Mouse (Mus musculus) midbrain, embryonic 16.5 days (tissue): Measurements from ENCODE around the gene Cinp. TPM values are rescaled to one million over a fixed set of nuclear protein-coding genes. Genes with fewer than 3 reads are reported as not detected.

Experiments
- ATAC-seq: fragments of 200-750 bp; cut with Nextera tagmentation; 2 replicates; pipeline ENCODE4 v1.8.0; 2017; ENCODE audit warnings: moderate TSS enrichment
- H3K27ac ChIP-seq: fragments of 300-500 bp; sonication (generic); 2 replicates; pipeline ENCODE4 v1.5.1; 2014; ENCODE audit warnings: mild to moderate bottlenecking, low read length, mixed read lengths
- H3K27me3 ChIP-seq: fragments of 300-500 bp; sonication (generic); 2 replicates; pipeline ENCODE4 v1.6.1; 2014; ENCODE audit warnings: low read depth, low read length, mixed read lengths; ENCODE audit not compliant: control insufficient read depth, insufficient read depth
- H3K36me3 ChIP-seq: fragments of 300-500 bp; sonication (generic); 2 replicates; pipeline ENCODE4 v1.6.1; 2014; ENCODE audit warnings: mild to moderate bottlenecking, low read length, moderate library complexity, mixed read lengths; ENCODE audit not compliant: control insufficient read depth, insufficient read depth
- H3K4me1 ChIP-seq: fragments of 300-500 bp; sonication (generic); 2 replicates; pipeline ENCODE4 v1.6.1; 2014; ENCODE audit warnings: mild to moderate bottlenecking, low read length, mixed read lengths; ENCODE audit not compliant: control insufficient read depth, insufficient read depth
- H3K4me2 ChIP-seq: fragments of 300-500 bp; sonication (generic); 2 replicates; pipeline ENCODE4 v1.6.1; 2014; ENCODE audit warnings: mild to moderate bottlenecking, low read length, mixed read lengths
- H3K4me3 ChIP-seq: fragments of 300-500 bp; sonication (generic); 2 replicates; pipeline ENCODE4 v1.5.1; 2014; ENCODE audit warnings: low read depth, mild to moderate bottlenecking, low read length, moderate library complexity, mixed read lengths
- H3K9ac ChIP-seq: fragments of 300-500 bp; sonication (generic); 2 replicates; pipeline ENCODE4 v1.6.1; 2014; ENCODE audit warnings: low read depth, low read length, mixed read lengths
- H3K9me3 ChIP-seq: fragments of 300-500 bp; sonication (generic); replicated peaks from 2 replicates; pipeline ENCODE4 v1.6.1; 2014; ENCODE audit warnings: mild to moderate bottlenecking, low read length, mixed read lengths; ENCODE audit not compliant: control insufficient read depth, poor library complexity, severe bottlenecking
- WGBS: fragments of 180-500 bp; shearing (Covaris S2); extraction: QIAGEN DNeasy Blood & Tissue Kit; methylation state at CpG from one replicate; pipeline ENCODE4 v1.1.7; 2014; 5-methylcytosine and 5-hydroxymethylcytosine counted together
- polyA plus RNA-seq: library from polyadenylated mRNA; unstranded; fragments of >200 nt; fragmentation: Nextera tagmentation; extraction: Ambion mirVana; gene quantifications from 2 replicates; pipeline ENCODE4 v1.2.1, GENCODE M21; 2015

Gene Cinp
- polyA plus RNA-seq = 84.2 and 90.0 TPM in 2 replicates

DNA sequence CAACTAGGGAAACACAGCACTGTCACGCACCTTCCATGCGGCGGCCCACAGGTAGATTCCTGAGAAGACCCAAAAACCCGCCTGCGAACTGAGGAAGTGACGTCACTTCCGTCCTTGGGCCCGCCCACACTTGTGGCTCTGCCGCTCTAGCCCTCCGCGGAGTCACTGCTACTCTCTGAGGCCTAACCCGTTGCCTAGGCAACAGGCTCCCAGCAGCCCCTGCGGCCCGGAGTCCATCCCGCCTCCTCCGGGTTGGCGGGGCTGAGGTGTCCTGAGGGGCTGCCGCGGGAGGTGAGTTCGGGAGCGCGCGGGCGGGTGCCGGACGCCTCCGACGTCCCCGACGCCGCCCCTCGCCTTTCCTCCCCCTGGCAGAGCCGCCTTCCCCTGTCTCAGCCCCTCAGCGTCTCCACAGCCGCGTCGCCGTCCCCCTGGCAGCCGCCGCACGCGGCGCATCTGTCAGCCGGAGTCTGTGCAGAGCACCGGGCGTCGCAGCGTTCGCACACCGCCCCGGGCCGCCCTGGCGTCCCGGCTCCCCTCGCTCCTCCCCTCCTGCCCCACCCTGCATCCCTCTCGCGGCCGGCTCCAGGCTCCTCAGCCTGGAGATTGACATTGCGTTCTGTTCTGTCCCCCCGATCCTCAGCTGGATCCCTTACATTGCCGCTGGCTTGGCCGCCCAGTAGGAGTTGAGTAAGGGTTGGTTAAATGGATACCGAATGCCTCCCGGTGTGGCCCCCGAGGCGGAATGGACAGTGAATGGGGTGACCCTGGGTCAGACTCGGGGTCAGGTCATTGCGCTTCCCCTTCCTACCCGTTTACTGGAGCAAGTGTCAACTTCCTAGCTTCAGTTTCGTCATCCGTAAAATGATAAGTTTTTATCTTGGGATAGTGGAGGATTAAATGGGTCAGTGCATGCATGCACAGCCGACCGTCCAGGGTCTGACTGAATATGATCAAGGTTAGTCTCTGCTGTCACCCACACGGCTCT, at the start of gene Cinp, which contains the start of gene Tecpr2:
Gene Cinp, minus strand, starts transcription at position 110 of the 985 bp plus-strand sequence.
Gene Tecpr2, plus strand, starts transcription at position 229 of the 985 bp plus-strand sequence.
- H3K27ac ChIP-seq = peak within 1 kb of the TSS; percentile 91
- peak within 1 kb of the TSS; percentile 90 for H3K9ac ChIP-seq
- no peaks in the 10 kb centered on the region for H3K36me3 ChIP-seq
- H3K27me3 ChIP-seq = no peaks in the 10 kb centered on the region
- H3K4me2 ChIP-seq = peak within 1 kb of the TSS; percentile 92
- H3K4me3 ChIP-seq = peak within 1 kb of the TSS; percentile 69
- H3K9me3 ChIP-seq = no peaks in the 10 kb centered on the region
- H3K4me1 ChIP-seq = peaks cover 22% of the 10 kb centered on the region
- under 1% methylated on average over 63 of the region's 74 CpGs for whole genome bisulfite sequencing
- peak; percentile 99 for ATAC-seq

DNA sequence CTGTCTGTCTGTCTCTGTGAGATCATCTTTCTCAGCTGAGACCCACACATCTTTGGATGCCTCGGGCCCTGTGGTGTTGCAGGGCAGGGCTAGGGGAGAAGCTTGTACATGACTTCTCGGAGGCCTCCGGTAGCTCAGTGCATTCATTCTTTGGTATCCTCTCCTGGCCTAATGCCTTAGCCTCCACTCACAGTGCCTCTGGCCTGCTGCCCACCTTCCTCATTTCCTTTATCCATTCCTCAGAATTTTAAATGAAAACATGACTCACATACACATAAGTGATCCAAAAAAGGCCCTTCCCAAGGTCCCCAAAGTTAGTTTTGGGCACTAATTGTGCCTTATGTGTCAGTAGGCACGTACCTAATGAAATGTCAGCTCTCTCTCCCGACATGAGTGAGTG, 48.6 kb upstream of the Cinp start:
- Histone ChIP-seq H3K9ac (no peak overlapping the region), H3K27ac (no peak overlapping the region), H3K36me3 (peaks cover 11% of the 10 kb centered on the region), H3K4me2 (no peak overlapping the region), H3K9me3 (no peaks in the 10 kb centered on the region), H3K27me3 (no peaks in the 10 kb centered on the region), H3K4me1 (no peaks in the 10 kb centered on the region; the same call in 1 of the 2 replicates), H3K4me3 (no peak overlapping the region)
- WGBS = 86% methylated on average over 5 of the region's 5 CpGs
- ATAC-seq = no peak

DNA sequence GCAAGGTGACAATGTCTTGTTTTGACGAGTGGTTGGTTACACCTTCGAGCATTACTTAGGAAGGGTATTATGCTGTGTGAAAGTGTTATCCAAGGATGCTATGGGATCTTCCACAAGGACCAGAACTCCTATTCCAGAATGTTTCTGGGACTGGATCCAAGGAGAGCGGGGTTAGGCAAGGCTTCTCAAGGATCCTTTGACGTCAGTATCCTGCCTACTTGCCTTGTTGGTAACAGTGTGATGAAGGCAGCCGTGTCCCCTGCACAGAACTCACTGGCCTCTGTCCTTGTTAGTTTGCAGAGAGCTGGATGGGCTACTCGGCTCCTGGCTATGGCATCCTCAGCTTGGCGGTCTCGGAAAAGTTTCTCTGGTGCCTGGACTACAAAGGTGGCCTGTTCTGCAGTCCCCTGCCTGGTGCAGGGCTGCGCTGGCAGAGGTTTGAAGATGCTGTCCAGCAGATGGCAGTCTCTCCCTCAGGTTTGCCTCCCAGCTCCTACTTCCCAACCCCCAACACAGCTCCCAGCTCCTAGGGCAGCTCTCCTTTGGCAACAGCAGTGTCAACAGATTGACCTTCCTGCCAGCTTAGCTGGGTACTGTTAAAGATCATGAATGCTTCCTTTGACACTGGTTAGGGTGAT, 47.2 kb upstream of the Cinp start:
- 61% methylated on average over 9 of the region's 9 CpGs for WGBS
- H3K4me3 ChIP-seq = no peak overlapping the region
- ATAC-seq = peak; percentile 82; the same call in 1 of the 2 replicates
- no peaks in the 10 kb centered on the region; the same call in 1 of the 2 replicates for H3K4me1 ChIP-seq
- no peak overlapping the region for H3K9ac ChIP-seq
- no peaks in the 10 kb centered on the region for H3K27me3 ChIP-seq
- peaks cover 7% of the 10 kb centered on the region; the same call in 1 of the 2 replicates for H3K36me3 ChIP-seq
- no peaks in the 10 kb centered on the region for H3K9me3 ChIP-seq
- no peak overlapping the region for H3K4me2 ChIP-seq
- no peak overlapping the region for H3K27ac ChIP-seq

- Histone ChIP-seq H3K4me1 (no peaks in the 10 kb centered on the region; the same call in 1 of the 2 replicates), H3K4me2 (no peak overlapping the region), H3K9ac (no peak overlapping the region), H3K4me3 (no peak overlapping the region), H3K27ac (no peak overlapping the region), H3K9me3 (no peaks in the 10 kb centered on the region), H3K27me3 (no peaks in the 10 kb centered on the region), H3K36me3 (no peaks in the 10 kb centered on the region; the same call in 1 of the 2 replicates)
- no peak for ATAC-seq
- 83% methylated on average over 5 of the region's 5 CpGs for WGBS
Measured at GRCm38 (mm10) chr12:110932820-110933219, 43.9 kb upstream of the Cinp start.

- ATAC-seq = no peak
Measured at GRCm38 (mm10) chr12:110921572-110921971, 32.6 kb upstream of the Cinp start.

GRCm38 (mm10) chr12:110920254-110920653, 31.3 kb upstream of the Cinp start:
- no peaks in the 10 kb centered on the region for H3K27me3 ChIP-seq
- H3K4me3 ChIP-seq = no peak overlapping the region
- no peaks in the 10 kb centered on the region for H3K4me1 ChIP-seq
- no peak overlapping the region for H3K9ac ChIP-seq
- no peak overlapping the region for H3K27ac ChIP-seq
- no peak overlapping the region for H3K4me2 ChIP-seq
- 88% methylated on average over 4 of the region's 4 CpGs for WGBS
- ATAC-seq = no peak
- H3K36me3 ChIP-seq = peaks cover 14% of the 10 kb centered on the region; the same call in 1 of the 2 replicates
- H3K9me3 ChIP-seq = no peaks in the 10 kb centered on the region

More at GRCm38 (mm10) chr12:110921572-110921971, 32.6 kb upstream of the Cinp start:
- H3K27ac ChIP-seq = no peak overlapping the region
- no peak overlapping the region for H3K9ac ChIP-seq
- no peak overlapping the region for H3K4me2 ChIP-seq
- 86% methylated on average over 5 of the region's 5 CpGs for WGBS
- no peaks in the 10 kb centered on the region for H3K4me1 ChIP-seq
- H3K4me3 ChIP-seq = no peak overlapping the region
- H3K36me3 ChIP-seq = peaks cover 14% of the 10 kb centered on the region; the same call in 1 of the 2 replicates
- H3K27me3 ChIP-seq = no peaks in the 10 kb centered on the region
- no peaks in the 10 kb centered on the region for H3K9me3 ChIP-seq

DNA sequence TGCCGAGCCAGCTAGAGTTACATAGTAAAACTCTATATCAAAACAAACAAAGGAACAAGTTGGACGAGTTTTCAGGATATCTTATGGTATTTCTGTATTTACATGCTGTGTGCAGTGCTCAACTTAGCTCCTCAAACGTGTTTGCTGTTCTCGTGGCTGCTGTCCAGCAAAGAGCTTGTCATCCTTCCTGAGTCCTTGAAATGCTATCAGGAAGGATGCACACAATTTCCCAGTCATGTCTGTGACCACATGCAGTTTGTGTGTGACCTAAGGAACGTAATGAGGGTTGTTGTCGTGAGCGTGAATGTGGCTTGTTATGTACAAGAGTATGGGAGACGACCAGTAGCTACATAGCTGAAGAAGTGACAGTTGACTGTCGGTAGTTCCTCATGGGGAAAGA, 26.8 kb upstream of the Cinp start:
- no peak for ATAC-seq
- WGBS = 91% methylated on average over 9 of the region's 9 CpGs
- Histone ChIP-seq H3K27ac (no peak overlapping the region), H3K27me3 (no peaks in the 10 kb centered on the region), H3K9ac (no peak overlapping the region), H3K4me1 (no peaks in the 10 kb centered on the region), H3K9me3 (no peaks in the 10 kb centered on the region), H3K4me2 (no peak overlapping the region), H3K4me3 (no peak overlapping the region), H3K36me3 (peaks cover 10% of the 10 kb centered on the region; the same call in 1 of the 2 replicates)

DNA sequence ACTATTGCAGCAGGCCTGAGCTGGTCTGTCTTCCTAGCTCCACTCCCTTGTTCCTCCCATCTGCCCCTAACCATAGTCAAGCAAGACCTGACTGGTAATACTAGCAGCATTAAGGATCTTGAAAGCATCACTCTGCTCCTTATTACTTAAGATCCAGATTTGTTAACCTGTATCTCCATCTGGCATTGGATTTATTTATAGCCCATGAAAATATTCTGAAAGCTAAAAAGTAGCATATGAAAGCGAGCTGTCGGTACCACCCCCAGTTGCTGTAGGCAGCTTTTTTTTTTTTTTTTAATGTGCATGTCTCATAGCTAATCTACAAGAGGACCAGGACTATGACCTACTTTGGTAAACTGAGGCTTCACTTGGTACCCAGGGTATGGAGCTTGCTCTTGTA, 21.0 kb upstream of the Cinp start:
- no peak overlapping the region for H3K27ac ChIP-seq
- WGBS = 94% methylated on average over 2 of the region's 2 CpGs

More for the DNA sequence above, 21.0 kb upstream of the Cinp start:
- no peak for ATAC-seq
- H3K4me1 ChIP-seq = no peaks in the 10 kb centered on the region
- H3K4me2 ChIP-seq = no peak overlapping the region
- no peaks in the 10 kb centered on the region; the same call in 1 of the 2 replicates for H3K36me3 ChIP-seq
- H3K4me3 ChIP-seq = no peak overlapping the region
- H3K9me3 ChIP-seq = no peaks in the 10 kb centered on the region
- no peaks in the 10 kb centered on the region for H3K27me3 ChIP-seq
- H3K9ac ChIP-seq = no peak overlapping the region
